Mouse (Mus musculus): Measurements from ENCODE around the gene Camk1d.
"Not testable (repeated sequence)": the region's sequence is repeated elsewhere in the genome, so short reads cannot be mapped to it uniquely, and the experiment has no call there.

Camk1d gene

GRCm38 (mm10) chr2:5613651-5614307 is 100.5 kb downstream of the Camk1d start:
- no peak for DNase-seq (ENCODE audit: low spot score in 2 of 2)

- DNase-seq (ENCODE audit: low spot score in 2 of 2), result no peak
These were observed 102.7 kb downstream of the Camk1d start for GRCm38 (mm10) chr2:5611601-5612000.

- DNase-seq (ENCODE audit: low spot score in 2 of 2), result no peak
These were observed 103.8 kb downstream of the Camk1d start for GRCm38 (mm10) chr2:5610521-5610920.

GRCm38 (mm10) chr2:5607920-5608841 is 106.1 kb downstream of the Camk1d start:
- no peak for DNase-seq (ENCODE audit: low spot score in 2 of 2)

- no peak for DNase-seq (ENCODE audit: low spot score in 2 of 2)
These were observed 108.5 kb downstream of the Camk1d start for GRCm38 (mm10) chr2:5605849-5606248.

- no peak for DNase-seq (ENCODE audit: low spot score in 2 of 2)
These were observed 112.3 kb downstream of the Camk1d start for GRCm38 (mm10) chr2:5602044-5602443.

GRCm38 (mm10) chr2:5601243-5601642 is 113.1 kb downstream of the Camk1d start:
- not testable (repeated sequence) for DNase-seq (ENCODE audit: low spot score in 2 of 2)

GRCm38 (mm10) chr2:5600183-5600962 is 113.9 kb downstream of the Camk1d start:
- no peak for DNase-seq (ENCODE audit: low spot score in 2 of 2)

GRCm38 (mm10) chr2:5599713-5600112 is 114.6 kb downstream of the Camk1d start:
- DNase-seq (ENCODE audit: low spot score in 2 of 2), result no peak

- no peak for DNase-seq (ENCODE audit: low spot score in 2 of 2)
These were observed 115.8 kb downstream of the Camk1d start for GRCm38 (mm10) chr2:5598533-5598932.

- DNase-seq (ENCODE audit: low spot score in 2 of 2), result peak in 1 of 2 experiments; percentile 39
These were observed 117.4 kb downstream of the Camk1d start for GRCm38 (mm10) chr2:5596882-5597281.

- no peak for DNase-seq (ENCODE audit: low spot score in 2 of 2)
These were observed 118.7 kb downstream of the Camk1d start for GRCm38 (mm10) chr2:5595356-5596191.

GRCm38 (mm10) chr2:5592461-5593136 is 121.7 kb downstream of the Camk1d start:
- no peak for DNase-seq (ENCODE audit: low spot score in 2 of 2)

GRCm38 (mm10) chr2:5590074-5590473 is 124.2 kb downstream of the Camk1d start:
- DNase-seq (ENCODE audit: low spot score in 2 of 2), result no peak

- no peak for DNase-seq (ENCODE audit: low spot score in 2 of 2)
These were observed 125.2 kb downstream of the Camk1d start for GRCm38 (mm10) chr2:5589163-5589562.

- DNase-seq (ENCODE audit: low spot score in 2 of 2), result no peak
These were observed 125.9 kb downstream of the Camk1d start for GRCm38 (mm10) chr2:5588329-5588982.

- DNase-seq (ENCODE audit: low spot score in 2 of 2), result no peak
These were observed 129.8 kb downstream of the Camk1d start for GRCm38 (mm10) chr2:5584318-5585027.

GRCm38 (mm10) chr2:5579391-5579790 is 134.9 kb downstream of the Camk1d start:
- no peak for DNase-seq (ENCODE audit: low spot score in 2 of 2)

GRCm38 (mm10) chr2:5577399-5578129 is 136.8 kb downstream of the Camk1d start:
- DNase-seq (ENCODE audit: low spot score in 2 of 2), result no peak
